Mouse (Mus musculus) intestine, embryonic 15.5 days (tissue): ENCODE measurements around the gene Nanos2. TPM values are rescaled to one million over a fixed set of nuclear protein-coding genes. Genes with fewer than 3 reads are reported as not detected.

Experiments used
- ATAC-seq: fragments of 200-750 bp; cut with Nextera tagmentation; 2 replicates; pipeline ENCODE4 v1.8.0; 2017; ENCODE audit warnings: moderate TSS enrichment, moderate library complexity
- H3K27ac ChIP-seq: fragments of 300-500 bp; sonication (generic); 2 replicates; pipeline ENCODE4 v1.5.1; 2015; ENCODE audit warnings: mild to moderate bottlenecking, inconsistent platforms
- H3K27me3 ChIP-seq: fragments of 300-500 bp; sonication (generic); replicated peaks from 2 replicates; pipeline ENCODE4 v1.6.1; 2015; ENCODE audit warnings: inconsistent platforms
- H3K36me3 ChIP-seq: fragments of 300-500 bp; sonication (generic); 2 replicates; pipeline ENCODE4 v1.6.1; 2015; ENCODE audit warnings: inconsistent platforms
- H3K4me1 ChIP-seq: fragments of 300-500 bp; sonication (generic); replicated peaks from 2 replicates; pipeline ENCODE4 v1.6.1; 2015; ENCODE audit warnings: inconsistent platforms
- H3K4me2 ChIP-seq: fragments of 300-500 bp; sonication (generic); replicated peaks from 2 replicates; pipeline ENCODE4 v1.6.1; 2015; ENCODE audit warnings: mild to moderate bottlenecking, inconsistent platforms
- H3K4me3 ChIP-seq: fragments of 300-500 bp; sonication (generic); replicated peaks from 2 replicates; pipeline ENCODE4 v1.5.1; 2015; ENCODE audit warnings: inconsistent platforms
- H3K9ac ChIP-seq: fragments of 300-500 bp; sonication (generic); 2 replicates; pipeline ENCODE4 v1.6.1; 2015; ENCODE audit warnings: inconsistent platforms
- H3K9me3 ChIP-seq: fragments of 300-500 bp; sonication (generic); 2 replicates; pipeline ENCODE4 v1.6.1; 2016; ENCODE audit warnings: inconsistent platforms
- WGBS: fragments of 180-500 bp; shearing (Covaris S2); methylation state at CpG from one replicate; pipeline ENCODE4 v1.1.7; 2015; 5-methylcytosine and 5-hydroxymethylcytosine counted together
- polyA plus RNA-seq: library from polyadenylated mRNA; unstranded; fragments of >200 nt; fragmentation: Nextera tagmentation; extraction: Ambion mirVana; gene quantifications from 2 replicates; pipeline ENCODE4 v1.2.1, GENCODE M21; 2015

The Nanos2 gene
- polyA plus RNA-seq, 1 experiment from 2014 or later, result not detected

DNA sequence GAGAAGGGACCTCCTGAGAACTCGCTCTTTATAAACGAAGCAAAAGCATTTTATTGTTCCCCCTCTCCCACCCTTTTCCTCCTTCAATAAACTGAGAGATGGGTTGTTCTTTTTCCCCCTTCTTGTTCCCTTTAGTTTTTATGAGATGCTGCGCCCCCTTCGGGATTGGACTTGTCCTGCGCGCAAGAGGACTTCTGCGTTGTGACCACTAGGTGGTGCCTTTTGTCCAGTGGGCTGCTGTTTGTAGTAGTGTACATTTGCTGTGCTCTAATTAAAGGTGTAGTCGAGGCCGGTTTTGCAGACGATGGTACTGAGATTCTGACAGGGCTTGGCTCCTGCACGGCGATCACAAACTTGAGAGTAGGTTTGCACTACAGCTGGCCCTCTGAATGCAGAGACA lies 19.3 kb downstream of the Nanos2 start:
- H3K36me3 ChIP-seq, result peaks cover 8% of the 10 kb centered on the region; the same call in 1 of the 2 replicates
- peak overlapping the region; percentile 81 for H3K27ac ChIP-seq
- no peaks in the 10 kb centered on the region for H3K9me3 ChIP-seq
- peak; percentile 21; the same call in 1 of the 2 replicates for ATAC-seq
- H3K4me2 ChIP-seq, result peak overlapping the region; percentile 98
- peaks cover 55% of the 10 kb centered on the region for H3K4me1 ChIP-seq
- no peaks in the 10 kb centered on the region for H3K27me3 ChIP-seq
- WGBS, result 7% methylated on average over 12 of the region's 12 CpGs
- H3K9ac ChIP-seq, result 0 out of 2 replicates have a peak overlapping the region, but pooled peaks have one; percentile 93
- H3K4me3 ChIP-seq, result peak overlapping the region; percentile 78

- Histone ChIP-seq H3K4me1 (peaks cover 56% of the 10 kb centered on the region), H3K9ac (peak overlapping the region; percentile 17; the same call in 1 of the 2 replicates)
Observed at GRCm38 (mm10) chr7:19007026-19007977, 20.1 kb downstream of the Nanos2 start.

DNA sequence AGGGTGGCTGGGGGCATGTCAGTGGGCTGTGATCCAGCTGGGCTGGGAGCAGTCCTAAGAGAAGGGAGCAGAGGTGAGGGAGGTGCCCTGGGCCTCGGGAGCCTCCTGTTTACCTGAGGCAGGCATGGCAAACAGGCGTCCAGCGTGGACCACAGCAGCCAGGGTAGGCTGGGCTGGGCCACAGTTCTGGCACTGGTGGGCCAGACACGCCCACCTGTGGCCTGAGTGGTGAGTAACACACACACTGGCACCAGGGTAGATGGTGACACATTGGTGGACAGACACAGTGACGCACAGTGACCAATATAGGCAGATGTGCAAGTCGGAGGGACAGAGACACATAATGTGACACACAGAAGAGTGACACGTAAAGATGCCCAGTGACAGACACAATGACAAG lies 23.4 kb downstream of the Nanos2 start:
- 75% methylated on average over 7 of the region's 7 CpGs for WGBS
- H3K4me1 ChIP-seq, result peaks cover 48% of the 10 kb centered on the region
- H3K9me3 ChIP-seq, result no peaks in the 10 kb centered on the region
- H3K36me3 ChIP-seq, result peaks cover 3% of the 10 kb centered on the region; the same call in 1 of the 2 replicates
- H3K27ac ChIP-seq, result no peak overlapping the region
- H3K4me2 ChIP-seq, result no peak overlapping the region
- no peak overlapping the region for H3K9ac ChIP-seq
- ATAC-seq, result no peak
- no peak overlapping the region for H3K4me3 ChIP-seq
- H3K27me3 ChIP-seq, result no peaks in the 10 kb centered on the region

More at GRCm38 (mm10) chr7:19007026-19007977, 20.1 kb downstream of the Nanos2 start:
- H3K27ac ChIP-seq, result peak overlapping the region; percentile 81
- peak overlapping the region; percentile 12; the same call in 1 of the 2 replicates for H3K4me3 ChIP-seq
- H3K27me3 ChIP-seq, result no peaks in the 10 kb centered on the region
- peaks cover 8% of the 10 kb centered on the region; the same call in 1 of the 2 replicates for H3K36me3 ChIP-seq
- peak; percentile 59 for ATAC-seq
- 49% methylated on average over 13 of the region's 13 CpGs for WGBS
- no peaks in the 10 kb centered on the region for H3K9me3 ChIP-seq
- H3K4me2 ChIP-seq, result peak overlapping the region; percentile 44

DNA sequence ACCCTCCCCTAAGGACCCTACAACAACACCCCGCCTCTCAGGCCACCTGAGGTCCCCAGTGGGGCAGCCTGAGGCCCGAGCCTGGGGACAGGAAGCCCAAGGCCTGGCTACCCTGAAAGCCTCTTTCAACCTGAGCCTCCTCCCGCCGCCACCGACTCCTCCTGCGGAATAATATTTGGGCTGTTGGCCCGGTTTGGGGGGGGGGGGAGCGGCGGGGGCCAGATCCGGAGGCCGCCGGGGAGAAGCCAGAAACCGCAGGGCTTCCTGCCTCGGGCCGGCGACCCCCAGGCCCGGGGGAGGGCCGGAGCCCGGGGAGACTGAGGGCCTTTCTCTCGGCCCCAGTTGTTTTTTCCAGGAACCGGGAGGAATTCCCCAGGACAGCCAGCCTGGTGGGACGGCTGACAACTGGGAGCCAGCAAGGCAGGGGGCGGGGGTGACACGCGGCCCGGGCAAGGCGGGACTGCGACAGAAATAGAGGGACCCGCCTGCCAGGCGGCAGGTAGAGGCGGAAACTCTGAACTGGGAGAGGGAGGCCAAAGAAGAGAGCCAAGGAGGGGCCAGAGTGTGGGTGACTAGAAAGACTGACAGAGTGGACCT lies 24.9 kb downstream of the Nanos2 start:
- Histone ChIP-seq H3K9me3 (no peaks in the 10 kb centered on the region), H3K27me3 (no peaks in the 10 kb centered on the region), H3K4me1 (peaks cover 35% of the 10 kb centered on the region), H3K4me2 (peak overlapping the region; percentile 78), H3K9ac (peak overlapping the region; percentile 60), H3K4me3 (peak overlapping the region; percentile 35), H3K36me3 (no peaks in the 10 kb centered on the region), H3K27ac (peak overlapping the region; percentile 82)
- 5% methylated on average over 30 of the region's 31 CpGs for WGBS
- peak; percentile 58 for ATAC-seq

GRCm38 (mm10) chr7:19012882-19013281 lies 25.7 kb downstream of the Nanos2 start:
- Histone ChIP-seq H3K27me3 (no peaks in the 10 kb centered on the region), H3K4me3 (no peak overlapping the region), H3K27ac (no peak overlapping the region), H3K4me2 (peak overlapping the region; percentile 78), H3K4me1 (peaks cover 28% of the 10 kb centered on the region), H3K9me3 (no peaks in the 10 kb centered on the region), H3K36me3 (no peaks in the 10 kb centered on the region), H3K9ac (no peak overlapping the region)
- no peak for ATAC-seq
- 34% methylated on average over 2 of the region's 2 CpGs for WGBS

- Histone ChIP-seq H3K36me3 (no peaks in the 10 kb centered on the region), H3K27me3 (no peaks in the 10 kb centered on the region), H3K4me3 (no peak overlapping the region), H3K9ac (no peak overlapping the region), H3K4me2 (no peak overlapping the region), H3K27ac (no peak overlapping the region), H3K9me3 (no peaks in the 10 kb centered on the region), H3K4me1 (peaks cover 21% of the 10 kb centered on the region)
- no peak for ATAC-seq
- WGBS, result 72% methylated on average over 15 of the region's 15 CpGs
Observed at GRCm38 (mm10) chr7:19014452-19014851, 27.3 kb downstream of the Nanos2 start.

DNA sequence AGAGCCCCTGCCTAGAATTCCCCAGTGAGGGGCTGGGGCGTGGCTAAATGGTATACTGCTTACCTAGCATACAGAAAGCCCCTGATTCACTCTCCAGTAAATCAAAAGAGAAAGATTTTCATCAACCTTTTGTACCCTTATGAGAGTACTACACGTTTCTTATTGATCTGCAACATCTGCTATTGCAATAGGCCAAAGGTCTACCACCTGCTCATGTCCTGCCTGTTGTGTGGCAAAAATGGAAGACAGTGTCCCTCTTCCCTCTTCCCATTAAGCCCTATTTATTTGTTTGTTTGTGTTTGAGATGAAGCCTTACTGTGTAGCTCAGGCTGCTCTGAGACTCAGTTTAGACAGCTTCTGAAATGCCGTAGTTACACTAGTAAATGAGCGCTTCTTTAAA lies 28.8 kb downstream of the Nanos2 start:
- 88% methylated on average over 4 of the region's 4 CpGs for WGBS
- Histone ChIP-seq H3K36me3 (no peaks in the 10 kb centered on the region), H3K27me3 (0 out of 2 replicates have a peak, but pooled peaks cover 8% of the 10 kb centered on the region), H3K4me2 (no peak overlapping the region), H3K9ac (no peak overlapping the region), H3K27ac (no peak overlapping the region), H3K4me3 (no peak overlapping the region), H3K4me1 (peaks cover 16% of the 10 kb centered on the region), H3K9me3 (no peaks in the 10 kb centered on the region)
- no peak for ATAC-seq

DNA sequence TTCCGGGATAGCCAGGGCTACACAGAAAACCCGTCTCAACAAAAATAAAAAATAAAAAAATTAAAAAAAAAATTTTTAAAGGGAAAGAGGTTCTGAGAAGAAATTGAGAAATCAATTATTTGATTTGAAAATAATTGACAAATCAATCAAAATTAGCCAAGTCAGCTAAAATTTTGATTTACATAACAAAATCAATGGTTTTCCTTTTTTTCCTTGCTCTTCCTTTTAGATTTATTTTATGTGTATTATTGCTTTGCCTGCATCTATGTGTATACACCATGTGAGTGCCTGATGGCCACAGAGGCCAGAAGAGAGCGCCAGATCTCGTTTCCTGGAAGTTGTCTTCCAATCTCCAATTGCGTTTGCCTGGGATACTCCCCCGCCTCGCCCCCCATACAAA lies 30.7 kb downstream of the Nanos2 start:
- no peaks in the 10 kb centered on the region for H3K9me3 ChIP-seq
- H3K9ac ChIP-seq, result no peak overlapping the region
- H3K27me3 ChIP-seq, result 0 out of 2 replicates have a peak, but pooled peaks cover 22% of the 10 kb centered on the region
- H3K36me3 ChIP-seq, result no peaks in the 10 kb centered on the region
- H3K4me1 ChIP-seq, result peaks cover 5% of the 10 kb centered on the region; the same call in 1 of the 2 replicates
- H3K4me2 ChIP-seq, result no peak overlapping the region
- H3K27ac ChIP-seq, result no peak overlapping the region
- H3K4me3 ChIP-seq, result no peak overlapping the region
- no peak for ATAC-seq
- WGBS, result 86% methylated on average over 7 of the region's 7 CpGs

DNA sequence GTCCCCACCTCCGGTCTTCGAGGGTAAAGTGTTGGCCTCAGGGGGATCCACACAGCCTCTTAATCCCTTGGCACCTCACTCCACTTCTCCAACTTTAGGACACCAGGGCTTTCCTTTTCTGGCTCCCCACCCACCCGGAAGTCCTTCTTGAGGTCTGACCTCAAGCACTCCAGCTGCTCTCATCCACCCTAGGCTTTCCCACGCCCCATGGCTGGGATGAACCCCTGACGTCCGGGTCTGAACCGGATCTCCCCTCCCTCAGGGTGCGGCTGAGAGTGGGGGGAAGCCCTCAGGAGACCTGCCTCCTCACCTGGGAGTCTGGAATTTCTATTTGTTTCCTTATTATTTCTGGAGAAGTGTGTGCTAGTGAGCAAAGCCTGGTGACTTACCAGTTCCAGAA lies 33.8 kb downstream of the Nanos2 start:
- H3K27ac ChIP-seq, result peak overlapping the region; percentile 13; the same call in 1 of the 2 replicates

DNA sequence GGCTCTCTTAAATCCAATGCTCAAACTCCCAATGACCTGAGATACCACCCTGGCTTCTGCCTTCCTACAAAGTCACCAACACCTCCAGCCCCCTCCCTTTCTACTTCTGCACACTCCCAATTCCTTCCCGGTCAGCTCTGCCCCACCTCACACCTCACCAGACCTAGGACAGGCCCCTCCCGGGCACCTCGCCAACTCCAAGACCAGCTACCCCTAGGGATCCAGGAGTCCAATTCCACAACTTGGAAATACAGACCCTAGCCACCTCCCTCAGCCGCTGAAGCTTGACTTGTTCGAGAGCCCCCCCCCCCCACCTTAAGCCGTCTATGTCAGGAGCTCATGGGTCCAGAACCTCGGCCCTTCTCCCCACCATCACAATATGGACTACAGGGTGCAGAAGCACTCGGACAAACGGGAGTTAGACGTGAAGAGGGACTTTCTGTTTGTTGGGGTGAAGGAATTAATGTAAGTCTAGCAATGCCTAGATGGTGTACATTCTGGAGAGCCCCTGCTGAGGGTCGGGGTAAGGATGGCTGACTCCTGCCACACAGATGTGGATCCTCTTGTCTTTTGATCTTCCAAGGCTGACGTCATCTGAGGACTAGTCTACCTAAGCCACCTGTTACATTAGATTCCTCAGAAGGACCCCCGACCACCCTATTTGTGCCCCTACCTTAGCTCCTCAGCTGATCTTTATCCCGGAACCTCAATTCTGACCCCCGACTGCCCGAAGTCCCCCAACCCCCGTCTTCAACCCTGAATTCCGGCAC lies 35.2 kb downstream of the Nanos2 start:
- H3K4me3 ChIP-seq, result peak overlapping the region; percentile 92
- no peak for ATAC-seq
- no peak overlapping the region for H3K27ac ChIP-seq
- no peaks in the 10 kb centered on the region for H3K9me3 ChIP-seq
- WGBS, result 39% methylated on average over 18 of the region's 18 CpGs
- H3K4me2 ChIP-seq, result peak overlapping the region; percentile 58
- H3K4me1 ChIP-seq, result peaks cover 18% of the 10 kb centered on the region
- H3K27me3 ChIP-seq, result peaks cover 28% of the 10 kb centered on the region
- H3K36me3 ChIP-seq, result no peaks in the 10 kb centered on the region
- H3K9ac ChIP-seq, result peak overlapping the region; percentile 58; the same call in 1 of the 2 replicates

More for the DNA sequence above, 33.8 kb downstream of the Nanos2 start:
- Histone ChIP-seq H3K9ac (no peak overlapping the region), H3K27me3 (peaks cover 28% of the 10 kb centered on the region), H3K36me3 (no peaks in the 10 kb centered on the region), H3K4me1 (peaks cover 14% of the 10 kb centered on the region), H3K4me3 (peak overlapping the region; percentile 4; the same call in 1 of the 2 replicates), H3K9me3 (no peaks in the 10 kb centered on the region), H3K4me2 (peak overlapping the region; percentile 58)
- WGBS, result 12% methylated on average over 8 of the region's 8 CpGs
- ATAC-seq, result no peak

DNA sequence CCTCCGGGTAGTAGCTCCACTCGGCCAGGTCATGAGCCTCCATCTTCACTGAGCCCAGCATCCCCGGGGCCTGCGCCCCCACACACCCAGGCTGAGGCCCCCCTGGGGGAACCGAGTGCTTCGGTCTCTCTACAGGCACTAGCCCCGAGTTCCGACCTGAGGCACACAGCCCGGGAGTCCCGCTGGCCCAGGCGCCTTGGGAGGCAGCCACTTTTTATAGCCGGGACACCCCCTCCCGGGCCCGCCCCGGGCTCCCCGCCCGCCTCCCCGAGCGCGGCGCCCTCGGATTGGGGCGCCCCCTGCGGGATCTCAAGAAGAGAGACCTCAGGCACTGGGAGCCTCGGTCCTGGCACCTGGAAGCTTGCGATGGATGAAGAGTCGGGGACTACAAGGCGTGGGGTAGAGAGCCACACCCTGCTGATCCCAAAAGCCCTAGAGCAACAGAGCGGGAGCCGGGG lies 36.2 kb downstream of the Nanos2 start, which contains the start of gene Foxa3:
Gene Foxa3 (minus strand): TSS at position 182 of the 458 bp plus-strand sequence.
- H3K9me3 ChIP-seq, result no peaks in the 10 kb centered on the region
- H3K4me3 ChIP-seq, result peak within 1 kb of the TSS; percentile 92
- peaks cover 28% of the 10 kb centered on the region for H3K27me3 ChIP-seq
- H3K4me1 ChIP-seq, result peaks cover 18% of the 10 kb centered on the region
- H3K27ac ChIP-seq, result peak within 1 kb of the TSS; percentile 69; the same call in 1 of the 2 replicates
- 2% methylated on average over 28 of the region's 30 CpGs for WGBS
- H3K4me2 ChIP-seq, result peak within 1 kb of the TSS; percentile 76
- H3K9ac ChIP-seq, result peak within 1 kb of the TSS; percentile 90
- no peaks in the 10 kb centered on the region for H3K36me3 ChIP-seq
- ATAC-seq, result peak; percentile 73
